Mouse (Mus musculus): ENCODE data around the gene Gm9837. TPM values are rescaled to one million over a fixed set of nuclear protein-coding genes. Genes with fewer than 3 reads are reported as not detected.
"Not testable (repeated sequence)": the region's sequence is repeated elsewhere in the genome, so short reads cannot be mapped to it uniquely, and the experiment has no call there.

Gm9837 gene
- polyA plus RNA-seq, 1 experiment from 2014 or later = not detected

DNA sequence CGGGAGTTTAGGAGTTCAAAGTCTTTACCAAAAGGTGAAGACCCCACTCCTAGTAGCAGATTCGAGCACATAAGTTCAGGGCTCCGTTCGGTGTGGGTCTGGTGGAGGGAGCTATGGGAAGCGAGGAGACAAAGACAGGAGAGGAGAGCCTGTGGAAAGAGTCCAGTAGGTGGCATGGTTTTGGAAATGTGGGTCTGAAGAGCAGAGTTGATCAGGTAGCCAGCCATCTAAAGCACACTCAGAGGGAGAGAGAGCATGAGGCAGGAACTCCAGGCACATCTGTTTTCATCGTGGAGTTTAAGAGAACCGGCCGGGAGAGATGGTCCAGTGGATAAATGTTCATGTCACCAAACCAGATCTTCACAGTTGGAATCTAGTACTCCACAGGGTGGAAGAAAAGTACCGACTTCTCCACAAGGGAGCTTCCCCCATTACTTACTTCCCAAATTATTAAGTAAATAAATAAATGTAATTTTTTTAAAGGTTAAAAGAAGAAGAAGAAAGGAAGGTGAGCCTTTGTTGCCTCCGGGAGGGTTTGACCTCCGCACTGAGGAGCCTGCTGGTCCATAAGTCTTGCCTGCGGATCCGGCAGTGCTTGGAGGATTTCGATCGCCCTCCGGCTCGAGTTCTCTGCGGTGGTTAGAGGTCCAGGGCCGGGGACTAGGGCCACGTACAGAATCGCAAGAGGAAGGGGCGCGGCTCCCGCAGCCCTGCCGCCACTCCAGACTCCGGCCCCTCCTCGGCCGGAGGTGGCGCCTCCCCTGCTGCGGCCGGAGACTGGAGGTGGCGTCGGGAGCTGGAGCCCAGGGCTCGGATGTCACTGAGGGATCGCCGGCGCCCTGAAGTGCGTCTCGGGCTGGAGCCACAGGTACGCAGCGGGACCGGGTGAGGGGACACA is 13.6 kb downstream of the Gm9837 start, which contains the start of the genes Gm10447 and Shroom1:
Gm10447 (minus strand) TSS at position 637 of the 898 bp plus-strand sequence.
Shroom1 (plus strand) TSS at position 732 of the 898 bp plus-strand sequence.
- DNase-seq (ENCODE audit: low spot score) = no peak

DNA sequence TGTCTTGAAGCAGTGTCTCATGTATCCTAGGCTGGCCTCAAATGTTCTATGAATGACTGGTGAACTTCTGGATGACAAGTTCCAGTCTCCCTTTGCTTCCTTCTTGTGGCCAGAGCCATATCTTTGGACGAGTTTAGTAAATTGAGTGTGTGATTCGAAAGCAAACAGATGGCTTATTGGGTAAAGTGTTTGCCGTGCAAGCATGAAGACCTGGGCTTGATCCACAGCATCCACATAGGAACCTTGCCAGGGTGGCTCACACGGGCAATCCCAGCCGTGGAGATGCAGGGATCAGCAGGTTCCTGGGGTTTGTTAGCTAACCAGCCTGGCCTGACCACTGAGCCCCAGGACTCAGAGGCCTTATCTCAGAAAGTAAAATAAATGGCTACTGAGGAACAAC is 17.2 kb downstream of the Gm9837 start:
- no peak for DNase-seq (ENCODE audit: low spot score)

DNA sequence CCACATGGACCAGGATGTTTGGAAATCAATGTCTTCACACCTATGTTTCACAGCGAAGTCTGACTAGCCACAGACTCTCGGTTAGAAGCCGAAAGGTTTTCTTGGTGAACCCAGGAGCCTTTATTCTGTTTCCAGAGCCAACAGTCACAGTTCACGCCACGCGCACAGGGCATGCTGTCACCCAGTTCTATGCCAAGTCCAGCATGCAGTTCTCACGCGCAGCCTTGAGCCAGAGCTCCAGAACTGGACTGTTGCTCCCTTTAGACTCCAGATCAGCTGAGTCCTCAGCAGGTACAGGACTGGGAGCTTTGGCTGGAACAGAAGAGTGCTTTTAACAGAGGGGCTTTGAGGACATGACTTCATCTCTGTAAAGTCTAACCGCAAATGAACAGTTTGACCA is 17.9 kb downstream of the Gm9837 start:
- DNase-seq (ENCODE audit: low spot score) = no peak

DNA sequence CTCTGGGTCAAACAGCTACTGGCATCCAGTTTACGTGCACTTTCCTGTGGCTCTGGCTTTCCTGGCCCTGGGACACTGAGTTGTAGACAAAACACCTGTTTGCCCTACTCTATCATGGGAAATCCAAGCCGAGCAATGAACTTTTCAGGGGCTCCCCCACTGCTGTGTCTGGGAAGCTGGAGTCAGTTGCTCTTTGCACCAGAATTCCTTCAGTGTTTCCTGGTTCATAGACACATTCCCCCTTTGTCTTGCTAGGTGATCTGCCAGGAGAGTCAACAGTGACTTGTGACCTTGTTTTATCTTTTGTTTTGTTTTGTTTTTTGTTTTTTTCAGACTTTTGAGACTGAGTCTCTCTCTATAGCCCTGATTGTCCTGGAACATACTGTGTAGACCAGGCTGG is 18.9 kb downstream of the Gm9837 start:
- no peak for DNase-seq (ENCODE audit: low spot score)

DNA sequence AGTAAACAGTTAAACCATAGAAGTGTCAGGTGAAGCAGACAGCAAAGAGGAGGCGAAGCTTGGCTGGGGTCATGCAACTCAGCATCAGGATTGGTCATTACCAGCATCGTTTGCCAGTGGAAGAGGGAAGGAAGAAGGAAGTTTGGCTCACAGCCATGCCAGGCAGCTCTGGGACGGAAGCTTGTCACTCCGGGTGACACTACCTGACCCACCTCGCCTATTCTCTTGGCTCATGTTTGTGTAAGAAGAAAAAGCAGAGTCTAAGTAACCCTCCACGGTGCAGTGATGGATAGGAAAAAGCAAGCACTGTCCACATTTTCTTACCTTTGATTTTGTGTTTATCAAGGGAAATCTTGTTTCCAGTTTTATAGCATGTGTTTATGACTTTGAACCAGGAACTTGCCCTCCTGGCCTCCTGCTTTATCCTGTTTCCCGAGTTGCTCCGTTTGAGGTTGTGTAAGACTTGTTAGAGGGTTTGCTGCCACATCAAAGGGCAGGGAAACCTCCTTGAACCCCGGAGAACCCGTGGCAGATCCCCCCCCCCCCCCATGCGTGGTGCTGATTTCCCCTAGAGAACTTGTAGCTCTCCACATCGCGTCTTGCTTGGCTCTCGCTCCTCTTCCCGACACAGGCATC is 20.1 kb downstream of the Gm9837 start:
- peak; percentile 51 for DNase-seq (ENCODE audit: low spot score)

DNA sequence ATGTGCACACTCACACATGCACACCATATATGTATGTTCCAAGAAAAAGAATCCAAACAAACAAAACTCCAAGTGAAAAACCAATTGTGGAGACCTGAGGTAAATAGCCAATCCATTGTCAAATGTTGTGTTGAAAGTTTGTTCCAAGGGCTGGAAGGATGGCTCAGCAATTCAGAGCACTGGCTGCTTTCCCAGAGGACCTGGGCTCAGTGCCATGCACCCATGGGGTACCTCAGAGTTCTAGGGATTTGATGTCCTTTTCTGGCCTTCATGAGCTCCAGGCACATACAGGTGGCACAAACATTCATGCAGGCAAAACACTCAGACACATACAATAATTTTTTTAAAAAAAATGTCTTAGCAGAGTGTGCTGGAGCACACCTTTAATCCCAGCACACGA is 21.8 kb downstream of the Gm9837 start:
- DNase-seq (ENCODE audit: low spot score) = no peak

DNA sequence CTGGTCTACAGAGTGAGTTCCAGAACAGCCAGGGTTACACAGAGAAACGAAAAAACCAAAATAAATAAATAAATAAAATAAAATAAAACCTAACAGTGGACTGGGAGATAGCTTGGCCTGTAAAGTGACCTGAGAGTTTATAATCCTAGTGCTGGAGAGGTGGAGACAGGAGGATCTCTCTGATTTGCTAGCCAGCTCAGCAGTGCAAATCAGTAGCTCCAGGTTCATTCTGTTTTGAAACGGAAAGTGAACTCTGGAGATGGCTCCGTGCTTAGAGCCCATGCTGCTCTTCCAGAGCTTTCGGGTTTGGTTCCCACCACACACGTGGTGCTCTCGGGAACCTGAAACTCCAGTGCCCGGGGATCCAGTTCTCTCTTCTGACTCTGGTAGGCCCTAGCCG is 22.3 kb downstream of the Gm9837 start:
- no peak for DNase-seq (ENCODE audit: low spot score)

DNA sequence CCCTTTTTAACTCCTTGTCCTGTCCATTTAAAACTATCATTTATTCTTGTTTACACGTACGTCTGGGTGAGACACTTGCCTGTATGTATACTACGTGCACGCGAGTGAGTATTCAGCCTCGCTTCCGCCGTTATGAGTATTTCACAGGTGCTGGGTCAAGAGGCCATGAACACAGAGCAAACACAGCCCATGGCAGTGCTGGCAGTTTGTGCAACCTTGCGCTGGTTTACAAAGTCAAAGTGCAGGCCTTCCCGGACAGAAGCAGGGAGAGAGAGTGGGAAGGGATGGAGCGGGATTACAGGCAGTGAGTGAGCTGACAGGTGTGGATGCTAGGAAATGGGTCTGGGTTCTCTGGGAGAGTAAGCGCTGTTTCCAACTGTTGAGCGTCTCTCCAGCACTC is 24.1 kb downstream of the Gm9837 start:
- DNase-seq (ENCODE audit: low spot score) = no peak

DNA sequence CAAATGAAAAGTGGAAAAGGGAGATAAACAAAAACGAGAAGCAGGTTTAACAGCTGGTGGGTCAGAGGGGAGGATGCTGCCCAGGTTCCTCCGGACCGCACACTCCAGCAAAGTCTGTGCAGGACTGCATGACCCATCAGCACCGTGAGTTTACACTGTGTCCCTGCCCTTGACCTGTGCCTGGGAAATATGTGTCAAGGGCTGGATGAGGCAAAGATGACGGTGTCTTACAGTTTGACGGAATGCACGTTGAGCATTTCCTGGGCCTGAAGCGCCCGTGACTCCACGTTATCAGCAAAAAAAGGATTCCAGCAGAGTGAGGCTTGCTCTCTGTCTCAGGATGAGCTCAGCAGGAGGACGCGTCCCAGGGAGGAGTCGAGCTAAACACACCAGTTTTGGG is 24.7 kb downstream of the Gm9837 start:
- DNase-seq (ENCODE audit: low spot score) = no peak

DNA sequence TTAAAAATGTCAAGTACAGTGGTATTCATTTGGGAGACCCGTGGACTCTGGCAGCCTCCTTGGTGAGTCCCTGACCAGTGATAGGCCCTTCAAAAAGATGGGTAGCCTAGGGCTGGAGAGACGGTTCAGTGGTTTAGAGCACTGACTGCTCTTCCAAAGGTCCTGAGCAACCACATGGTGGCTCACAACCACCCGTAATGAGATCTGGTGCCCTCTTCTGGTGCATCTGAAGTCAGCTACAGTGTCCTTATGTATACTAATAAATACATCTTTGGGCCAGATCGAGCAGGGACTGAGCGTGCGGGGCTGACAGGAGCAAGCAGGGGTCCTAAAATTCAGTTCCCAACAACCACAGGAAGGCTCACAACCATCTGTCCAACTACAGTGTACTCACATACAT is 26.4 kb downstream of the Gm9837 start:
- DNase-seq (ENCODE audit: low spot score) = no peak

DNA sequence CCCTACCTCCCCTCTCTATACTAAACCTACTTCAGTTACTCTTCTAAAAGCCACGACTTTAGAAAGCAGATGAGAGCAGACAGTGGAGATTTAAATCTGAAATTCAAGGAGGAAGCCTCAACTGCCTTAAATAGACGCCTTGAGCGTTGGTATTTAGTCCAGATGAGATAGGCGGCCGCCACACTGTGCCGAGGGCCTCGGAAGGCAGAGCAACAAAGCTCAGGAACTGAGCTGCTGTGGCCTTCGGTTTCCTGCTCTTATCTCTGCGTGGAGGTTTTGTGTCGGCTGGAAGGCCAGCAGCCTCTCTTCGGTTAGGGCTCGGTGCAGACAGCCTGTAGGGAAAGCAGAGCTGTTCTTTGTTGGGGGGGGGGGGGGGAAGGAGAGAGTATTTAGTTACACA is 28.4 kb downstream of the Gm9837 start:
- peak; percentile 58 for DNase-seq (ENCODE audit: low spot score)

DNA sequence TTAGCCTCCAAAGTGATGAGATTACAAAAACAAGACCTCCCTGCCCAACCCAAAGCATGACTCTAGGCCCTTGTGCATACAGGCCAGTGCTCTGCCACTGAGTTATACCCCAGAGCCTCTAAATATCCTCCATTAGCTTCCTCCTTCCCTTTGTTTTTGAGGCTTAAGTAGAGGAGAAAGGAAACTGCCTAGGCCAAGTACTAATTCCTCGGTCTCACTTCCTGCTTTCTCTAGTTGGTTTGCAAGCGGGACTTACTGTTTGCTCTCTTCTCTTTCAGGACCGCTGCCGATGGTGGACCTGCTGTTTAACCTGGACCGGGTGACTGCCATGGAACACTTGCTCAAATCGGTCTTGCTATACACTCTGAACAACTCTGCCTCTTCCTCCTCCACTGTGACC is 33.9 kb downstream of the Gm9837 start:
- DNase-seq (ENCODE audit: low spot score) = no peak

DNA sequence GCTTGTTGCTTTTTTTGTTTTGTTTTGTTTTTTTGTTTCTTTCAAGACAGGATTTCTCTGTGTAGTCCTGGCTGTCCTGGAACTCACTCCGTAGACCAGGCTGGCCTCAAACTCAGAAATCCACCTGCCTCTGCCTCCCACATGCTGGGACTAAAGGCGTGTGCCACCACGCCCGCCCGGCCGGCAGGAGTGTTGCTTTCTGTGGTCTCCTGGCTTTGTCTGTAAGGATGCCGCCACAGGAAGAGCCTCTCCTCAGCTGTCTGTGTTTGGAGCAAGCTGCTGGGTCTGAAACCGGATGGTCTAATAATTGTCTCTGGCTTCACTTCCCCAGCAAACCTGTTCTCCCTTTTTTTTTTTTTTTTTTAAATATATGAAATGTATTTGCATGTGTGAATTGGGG is 34.8 kb downstream of the Gm9837 start:
- DNase-seq (ENCODE audit: low spot score) = no peak

DNA sequence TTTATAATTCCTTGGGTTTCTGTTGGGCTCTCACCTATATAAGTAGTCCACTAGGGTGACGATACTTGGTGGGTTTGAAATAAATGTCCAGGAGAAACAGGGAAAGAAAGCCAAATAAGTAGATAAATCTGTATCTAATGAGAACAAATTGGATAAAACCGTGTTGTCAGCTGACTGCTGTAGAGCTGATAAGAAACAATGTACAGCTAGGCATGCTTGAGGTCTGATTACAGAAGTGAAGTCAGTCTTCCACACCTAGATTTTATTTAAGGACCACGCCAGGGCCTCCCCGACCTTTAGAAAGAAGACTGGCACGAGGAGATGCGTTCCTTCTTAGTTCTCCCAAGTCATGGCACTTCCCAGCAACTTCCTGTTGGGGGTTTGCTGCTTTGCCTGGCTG is 37.2 kb downstream of the Gm9837 start:
- DNase-seq (ENCODE audit: low spot score) = no peak

DNA sequence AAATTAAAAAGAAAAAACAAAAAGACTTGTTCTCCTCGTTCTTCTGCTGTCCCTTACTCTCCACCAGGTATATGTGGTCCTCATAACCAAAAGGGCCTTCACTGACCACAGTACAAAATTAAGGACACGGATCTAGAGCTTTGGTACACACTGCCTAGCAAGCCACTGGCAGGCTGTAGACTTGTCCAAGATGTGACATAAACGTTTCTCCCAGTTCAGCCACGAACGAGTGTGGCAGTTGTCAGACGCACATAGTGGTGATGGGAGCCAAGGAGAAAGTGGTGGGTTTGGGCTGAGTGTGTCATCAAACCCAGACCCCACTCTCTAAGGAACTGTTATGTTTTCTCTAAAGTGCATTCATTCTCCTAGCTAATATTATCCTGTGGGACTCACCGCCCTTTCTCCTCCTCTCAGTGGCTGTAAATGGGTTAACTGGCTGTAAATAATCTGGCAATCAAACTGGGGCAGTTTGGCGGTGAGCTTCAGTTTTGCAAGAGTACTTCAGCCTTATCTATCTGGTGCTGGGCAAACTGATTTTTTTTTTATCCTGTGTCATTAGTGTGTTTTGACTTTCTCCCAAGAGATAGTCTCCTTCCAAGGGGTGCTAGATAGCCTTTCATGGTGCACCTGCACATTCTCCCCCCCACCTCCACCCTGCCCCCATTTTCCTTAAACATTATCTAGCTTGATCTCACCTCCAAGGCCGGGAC is 38.8 kb downstream of the Gm9837 start:
- DNase-seq (ENCODE audit: low spot score) = no peak

DNA sequence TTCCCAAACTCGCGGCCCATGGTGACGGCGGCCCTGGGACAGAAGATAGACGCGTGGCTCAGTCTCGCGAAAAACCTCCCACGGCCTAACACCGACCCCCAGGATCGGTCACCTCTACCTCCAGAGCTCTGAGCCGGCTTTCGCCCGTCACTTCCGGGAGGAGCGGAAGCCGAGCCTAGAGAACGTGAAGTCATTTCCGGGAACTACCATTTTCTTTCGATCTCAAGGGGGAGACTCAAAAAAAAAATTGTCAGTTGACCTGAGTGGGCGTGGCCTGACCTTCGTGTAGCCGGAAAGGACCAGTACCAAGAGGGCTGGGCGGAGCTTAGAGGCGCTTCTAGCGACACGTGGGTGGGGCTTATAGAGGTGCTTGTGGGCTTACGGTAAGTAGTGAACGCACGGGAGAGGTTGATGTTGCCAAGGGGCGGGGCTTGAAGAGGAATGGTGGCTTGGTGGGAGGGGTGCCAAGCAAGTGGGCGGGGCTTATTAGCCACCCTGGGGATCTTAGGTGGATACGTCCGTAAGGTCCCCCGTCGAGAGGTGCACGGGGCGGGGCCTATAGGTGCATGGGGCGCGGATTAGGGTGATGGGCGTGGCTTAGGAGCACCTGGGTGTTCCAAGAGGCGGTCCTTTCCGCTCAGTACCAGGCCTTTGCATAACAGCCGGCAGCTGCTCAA is 39.5 kb downstream of the Gm9837 start, which contains the start of the genes Uqcrq and Gdf9:
Uqcrq (minus strand) TSS at position 162 of the 677 bp plus-strand sequence.
Gdf9 (plus strand) TSS at position 354 of the 677 bp plus-strand sequence.
- DNase-seq (ENCODE audit: low spot score) = peak; percentile 100

DNA sequence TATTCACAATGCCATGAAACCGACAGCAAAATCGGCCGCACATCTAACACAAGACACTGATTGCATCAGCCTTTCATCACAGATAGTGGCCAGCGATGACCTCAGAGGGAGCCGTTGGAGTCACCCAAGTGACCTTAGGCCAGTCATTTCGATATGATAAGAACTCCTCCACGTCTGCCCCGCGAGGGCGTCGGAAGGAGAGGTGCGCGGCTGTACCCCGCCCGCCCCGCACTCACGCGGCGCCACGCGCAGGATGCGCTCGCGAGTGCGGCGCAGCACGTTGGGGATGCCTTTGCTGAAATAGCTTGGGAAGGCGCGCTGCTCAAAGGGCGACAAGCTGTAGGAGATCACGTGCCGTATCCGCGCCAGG is 40.0 kb downstream of the Gm9837 start:
- no peak for DNase-seq (ENCODE audit: low spot score)

DNA sequence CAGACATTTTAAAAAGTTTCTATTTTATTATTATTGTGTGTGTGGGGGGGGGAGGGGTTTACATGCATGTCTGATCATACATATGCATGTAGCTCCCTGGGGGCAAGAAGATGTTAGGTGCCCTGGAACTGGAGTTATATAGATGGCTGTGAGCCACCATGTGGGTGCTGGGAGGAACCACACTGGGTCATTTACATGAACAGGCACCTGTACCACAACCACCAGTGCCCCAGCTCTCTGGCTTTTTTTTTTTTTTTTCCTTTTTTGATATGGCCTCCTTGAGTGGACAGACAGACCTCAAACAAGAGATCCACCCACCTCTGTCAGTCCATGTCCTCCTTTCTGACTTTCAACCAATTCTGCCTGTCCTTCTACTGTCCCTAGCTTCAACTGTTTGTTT is 41.1 kb downstream of the Gm9837 start:
- DNase-seq (ENCODE audit: low spot score) = no peak

DNA sequence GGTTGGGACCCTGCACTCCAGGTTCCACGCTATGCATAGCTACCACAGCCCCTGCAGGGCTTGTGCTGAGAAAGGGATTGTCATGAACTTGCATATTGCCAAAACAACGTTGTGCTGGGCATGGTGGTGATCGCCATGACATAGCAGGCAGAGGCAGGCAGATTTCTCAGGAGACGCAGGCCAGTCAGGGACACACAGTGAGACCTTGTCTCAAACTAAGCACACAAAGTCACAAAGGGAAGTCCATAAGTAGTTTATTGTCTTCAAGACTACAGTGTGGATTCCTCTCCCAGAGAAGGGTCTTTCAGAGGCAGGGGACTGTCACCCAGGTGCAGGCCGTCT is 41.6 kb downstream of the Gm9837 start:
- no peak for DNase-seq (ENCODE audit: low spot score)

DNA sequence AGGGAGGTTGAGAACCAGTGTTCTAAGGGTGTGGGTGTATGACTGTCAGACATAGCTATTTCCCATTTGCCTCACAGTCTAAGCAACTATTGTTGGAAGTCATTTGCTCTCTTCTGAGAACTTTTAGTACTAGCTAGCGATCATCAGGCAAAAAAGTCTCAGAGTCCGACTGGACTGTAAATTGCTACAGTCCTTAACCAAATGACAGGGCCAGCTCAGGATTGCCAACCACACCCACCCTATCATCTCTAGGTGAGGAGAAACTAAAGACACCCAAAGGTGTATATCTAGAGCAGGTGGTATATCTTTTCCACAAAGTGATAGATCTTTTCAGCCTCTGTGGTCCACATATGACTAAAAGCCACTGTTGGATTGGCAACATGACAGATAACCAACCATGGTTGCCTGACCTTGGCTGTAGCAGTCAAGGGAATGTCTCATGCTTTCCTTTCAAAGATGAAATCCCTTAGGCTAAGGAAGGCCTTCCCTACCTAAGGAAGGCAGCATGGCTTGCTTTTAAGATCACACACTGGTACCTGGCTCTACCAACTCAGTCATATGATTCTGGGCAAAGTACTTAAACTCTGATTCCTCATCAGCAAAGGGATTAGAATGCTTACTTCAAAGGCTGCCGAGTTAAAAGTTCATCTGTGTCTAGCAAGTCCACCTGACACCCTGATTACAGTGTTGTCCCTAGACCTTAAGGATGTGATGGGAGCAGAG is 42.1 kb downstream of the Gm9837 start:
- DNase-seq (ENCODE audit: low spot score) = no peak

DNA sequence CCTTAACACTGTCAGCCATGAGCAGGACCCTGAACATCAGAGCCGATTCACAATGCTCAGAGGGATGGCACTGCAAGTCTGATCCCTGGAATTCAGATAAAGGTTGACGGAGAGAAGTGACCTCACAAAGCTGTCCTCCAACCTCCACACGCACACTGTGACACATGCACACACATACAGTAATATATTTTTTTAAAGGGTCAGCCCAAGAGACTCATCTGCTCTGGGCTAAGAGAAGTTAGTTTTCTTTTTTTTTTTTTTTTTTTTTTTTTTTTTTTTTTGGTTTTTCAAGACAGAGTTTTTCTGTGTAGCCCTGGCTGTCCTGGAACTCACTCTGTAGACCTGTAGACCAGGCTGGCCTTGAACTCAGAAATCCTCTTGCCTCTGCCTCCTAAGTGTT is 43.4 kb downstream of the Gm9837 start:
- not testable (repeated sequence) for DNase-seq (ENCODE audit: low spot score)
